Mouse (Mus musculus): Measurements from ENCODE around the gene Cbfa2t3. TPM values are rescaled to one million over a fixed set of nuclear protein-coding genes. Genes with fewer than 3 reads are reported as not detected.

Cbfa2t3 gene
- total RNA-seq, 2 experiments from 2014 or later, result 8.7 to 13.7 TPM

GRCm38 (mm10) chr8:122692152-122692551 lies 6.8 kb downstream of the Cbfa2t3 start:
- no peak for DNase-seq

GRCm38 (mm10) chr8:122691018-122691417 lies 7.9 kb downstream of the Cbfa2t3 start:
- DNase-seq, result peak; percentile 66 to 81

DNA sequence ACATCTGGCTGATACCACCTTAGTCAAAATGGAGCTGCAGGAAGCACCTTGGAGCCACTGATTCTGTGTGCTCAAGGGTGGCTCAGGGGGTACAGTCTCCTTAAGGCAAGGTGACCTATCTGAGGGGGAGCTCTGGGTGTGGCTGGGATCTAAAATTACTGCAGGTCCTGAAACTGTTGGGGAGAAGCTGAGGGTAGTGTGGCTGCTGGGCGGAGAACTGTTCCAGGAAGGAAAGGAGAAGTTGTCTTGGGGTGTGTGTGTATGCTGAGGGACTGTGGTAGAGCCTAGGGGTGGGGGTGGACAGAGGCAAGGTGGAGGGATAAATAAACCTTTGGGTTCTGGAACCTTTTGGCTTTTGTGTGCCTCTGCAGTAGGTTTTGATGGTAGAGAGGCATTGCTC lies 9.6 kb downstream of the Cbfa2t3 start:
- no peak for DNase-seq

GRCm38 (mm10) chr8:122686879-122687278 lies 12.0 kb downstream of the Cbfa2t3 start:
- DNase-seq, result no peak

DNA sequence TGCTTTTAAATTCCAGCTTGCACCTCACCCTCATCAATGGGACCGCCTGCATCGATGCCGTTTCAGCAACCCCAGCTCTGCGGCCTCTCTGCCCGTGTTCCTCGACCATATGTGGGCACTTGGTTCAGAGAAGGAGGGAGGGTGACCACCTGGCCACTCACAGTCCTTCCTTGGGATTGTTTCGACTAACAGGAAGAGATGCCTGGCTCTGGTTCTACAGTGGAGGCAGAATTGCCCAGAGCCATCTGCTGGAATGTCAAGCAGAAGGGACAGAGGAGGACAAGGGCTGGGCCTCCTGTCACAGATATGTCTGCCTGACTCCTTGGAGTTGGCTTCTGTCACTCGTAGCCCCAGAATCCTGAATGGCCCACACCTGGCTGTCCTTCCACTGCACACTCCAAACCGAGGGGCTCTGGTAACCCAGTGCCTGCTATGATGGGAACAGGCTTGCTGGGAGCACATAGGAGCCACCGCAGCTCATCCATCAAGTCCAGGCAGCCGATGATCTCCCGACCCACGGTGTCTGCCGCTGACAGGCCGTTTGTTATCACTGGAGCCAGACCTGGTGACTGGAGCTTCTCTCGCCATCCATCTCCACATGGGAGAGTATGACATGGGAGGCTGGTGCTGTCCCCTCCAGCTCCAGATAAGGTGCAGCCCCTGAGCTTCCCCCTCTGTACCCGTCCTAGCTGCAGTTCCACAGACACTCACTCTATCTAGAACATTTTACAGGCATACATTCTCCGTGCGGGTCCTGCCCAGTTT lies 13.6 kb downstream of the Cbfa2t3 start:
- DNase-seq, result no peak

DNA sequence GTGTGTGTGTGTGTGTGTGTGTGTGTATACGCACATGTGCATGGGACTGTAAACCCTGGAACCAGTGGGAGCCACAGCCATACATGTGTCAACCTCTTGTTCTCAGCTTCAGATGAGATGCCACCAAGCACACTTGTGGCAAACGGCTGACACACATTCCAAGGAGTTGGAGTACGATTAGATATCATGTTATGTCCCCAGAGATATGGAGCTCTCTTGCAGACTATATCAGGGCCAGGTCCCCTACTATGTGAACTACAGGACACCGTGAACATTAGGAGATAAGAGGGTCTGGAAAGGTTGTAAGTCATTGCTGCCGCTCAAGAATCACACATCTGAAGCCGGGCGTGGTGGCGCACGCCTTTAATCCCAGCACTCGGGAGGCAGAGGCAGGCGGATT lies 16.1 kb downstream of the Cbfa2t3 start:
- DNase-seq, result no peak

DNA sequence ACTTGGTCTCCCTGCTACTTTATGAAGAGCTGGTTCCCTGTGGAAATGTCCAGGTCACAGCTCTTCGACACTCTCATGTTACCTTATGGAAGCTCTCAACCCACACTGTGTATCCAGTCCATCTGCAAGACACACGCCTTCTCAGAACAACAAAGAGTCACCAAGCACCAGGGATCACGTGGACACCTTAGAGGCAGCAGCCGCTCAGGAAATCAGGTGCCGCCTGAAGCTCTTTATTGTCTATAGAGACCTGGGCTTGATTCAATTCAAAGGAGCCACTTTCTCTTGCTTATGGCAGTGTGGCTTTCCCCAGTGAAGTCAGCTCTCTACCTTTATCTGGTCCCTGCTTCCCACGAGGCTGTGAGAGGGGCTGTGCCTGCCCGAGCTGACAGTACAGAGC lies 18.7 kb downstream of the Cbfa2t3 start:
- DNase-seq, result no peak

DNA sequence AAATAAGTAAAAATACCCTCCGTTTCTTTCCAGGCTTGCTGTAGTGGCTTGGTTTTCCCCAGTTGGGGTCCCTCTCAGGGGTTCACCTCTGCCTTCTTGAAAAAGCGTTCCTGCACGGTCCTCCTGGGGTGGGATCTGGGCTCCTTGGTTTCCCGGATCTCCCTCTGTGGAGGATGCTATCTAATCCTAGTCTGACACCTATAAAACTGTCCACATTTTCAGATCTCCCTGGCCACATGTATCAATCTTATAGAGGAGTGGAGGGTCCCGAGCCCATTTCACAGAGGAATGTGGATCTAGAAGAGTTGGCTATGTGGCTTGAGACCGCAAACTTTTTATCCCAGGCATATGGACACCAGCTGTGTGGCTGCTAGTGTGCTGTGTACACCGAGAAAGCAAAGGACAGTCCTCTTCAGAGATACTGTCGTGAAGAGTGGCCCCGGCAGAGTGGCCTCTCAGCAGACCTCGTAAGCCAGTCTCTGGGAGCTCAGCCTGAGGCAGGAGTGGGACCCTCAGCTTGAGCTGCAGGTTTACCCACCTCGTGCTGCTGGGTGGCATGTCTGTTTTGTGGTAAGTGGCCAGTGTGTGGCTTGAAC lies 19.5 kb downstream of the Cbfa2t3 start:
- no peak for DNase-seq

GRCm38 (mm10) chr8:122678896-122679210 lies 20.1 kb downstream of the Cbfa2t3 start:
- no peak for DNase-seq

DNA sequence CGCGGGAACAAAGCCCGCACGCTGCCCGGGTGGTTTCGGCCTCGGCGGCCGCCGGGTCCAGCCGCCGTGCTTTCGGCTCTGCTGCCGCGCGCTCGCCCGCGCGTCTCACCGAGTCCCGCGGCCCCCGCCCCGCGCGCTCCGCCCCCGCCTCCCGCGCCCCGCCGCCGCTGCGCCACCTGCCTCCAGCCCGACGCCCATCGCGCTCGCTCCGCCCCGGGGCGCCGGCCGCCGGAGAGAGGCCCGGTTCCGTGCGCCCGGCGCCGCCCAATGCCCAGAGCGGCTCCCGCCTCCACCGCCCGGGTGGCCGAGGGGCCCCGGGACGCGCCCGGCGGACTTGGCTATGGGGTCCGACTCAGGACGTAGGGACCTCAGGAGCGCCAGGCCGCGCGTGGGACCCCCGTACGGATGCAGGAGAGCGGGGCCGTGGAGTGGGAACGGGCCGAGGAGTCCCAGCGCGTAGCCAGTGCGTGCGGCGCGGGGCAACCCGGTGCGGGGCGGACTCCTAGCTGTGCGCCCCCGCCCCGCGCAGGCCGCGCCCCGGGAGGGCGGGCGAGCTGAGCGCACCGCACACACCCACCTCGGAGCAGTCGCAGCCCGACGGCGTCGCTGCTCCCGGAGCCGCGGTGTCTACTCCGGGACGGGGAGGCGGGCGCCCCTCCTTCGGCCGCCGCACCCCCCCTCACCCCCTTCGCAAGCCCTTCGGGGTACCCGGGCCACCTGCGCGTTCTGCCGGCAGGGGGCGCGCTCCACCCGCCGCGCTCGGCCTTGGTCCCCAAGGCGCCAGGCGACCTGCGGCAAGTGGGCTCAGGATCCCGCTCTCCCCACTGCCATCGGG lies 20.6 kb downstream of the Cbfa2t3 start:
- peak; percentile 84 to 90 for DNase-seq

- DNase-seq, result no peak
Observed at GRCm38 (mm10) chr8:122677481-122678021, 21.4 kb downstream of the Cbfa2t3 start.

DNA sequence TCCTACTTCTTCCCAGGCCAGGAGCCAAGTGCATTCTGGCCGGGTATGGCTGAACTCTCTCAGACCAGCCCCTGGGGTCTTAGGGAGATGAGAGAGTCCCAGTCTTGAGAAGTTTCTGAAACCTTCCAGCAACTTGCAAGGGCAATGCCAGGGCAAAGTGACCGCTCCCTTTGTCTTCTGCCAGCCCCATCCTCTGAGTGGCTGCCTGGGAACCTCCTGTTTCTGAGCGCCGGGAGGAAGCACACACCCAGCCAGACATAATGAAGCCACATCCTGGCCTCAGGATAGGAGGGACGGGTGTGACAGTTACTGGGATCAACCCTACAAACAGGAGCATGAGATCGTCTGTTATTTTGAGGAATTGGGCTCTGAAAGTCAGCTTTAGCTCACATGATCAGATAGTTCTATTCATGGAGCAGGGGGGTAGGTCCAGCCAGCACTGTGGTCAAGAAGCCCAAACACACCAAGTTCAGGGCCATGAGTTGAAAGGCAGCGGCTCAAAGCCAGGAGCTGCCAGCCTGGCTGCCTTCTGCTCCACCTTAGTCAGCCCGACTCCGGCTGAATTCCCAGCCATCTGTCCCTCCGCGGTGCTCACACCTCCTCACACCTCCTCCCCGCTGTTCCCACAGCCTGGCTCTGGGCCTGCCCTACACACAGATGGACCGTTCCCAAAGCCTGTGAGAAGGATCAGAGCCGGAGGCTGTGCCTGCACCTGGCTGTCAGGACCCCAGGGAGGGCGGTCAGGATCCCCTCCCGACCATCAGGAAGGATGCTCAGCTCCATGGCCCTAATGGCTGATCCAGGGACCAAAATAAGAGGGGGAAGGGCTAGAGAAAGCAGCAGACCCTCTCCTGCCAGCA lies 22.1 kb downstream of the Cbfa2t3 start:
- peak; percentile 51 to 65 for DNase-seq

GRCm38 (mm10) chr8:122675596-122676420 lies 23.1 kb downstream of the Cbfa2t3 start:
- DNase-seq, result no peak

GRCm38 (mm10) chr8:122674999-122675398 lies 23.9 kb downstream of the Cbfa2t3 start:
- no peak for DNase-seq

GRCm38 (mm10) chr8:122673989-122674388 lies 24.9 kb downstream of the Cbfa2t3 start:
- DNase-seq, result no peak

- DNase-seq, result no peak
Observed at GRCm38 (mm10) chr8:122671894-122672293, 27.0 kb downstream of the Cbfa2t3 start.

DNA sequence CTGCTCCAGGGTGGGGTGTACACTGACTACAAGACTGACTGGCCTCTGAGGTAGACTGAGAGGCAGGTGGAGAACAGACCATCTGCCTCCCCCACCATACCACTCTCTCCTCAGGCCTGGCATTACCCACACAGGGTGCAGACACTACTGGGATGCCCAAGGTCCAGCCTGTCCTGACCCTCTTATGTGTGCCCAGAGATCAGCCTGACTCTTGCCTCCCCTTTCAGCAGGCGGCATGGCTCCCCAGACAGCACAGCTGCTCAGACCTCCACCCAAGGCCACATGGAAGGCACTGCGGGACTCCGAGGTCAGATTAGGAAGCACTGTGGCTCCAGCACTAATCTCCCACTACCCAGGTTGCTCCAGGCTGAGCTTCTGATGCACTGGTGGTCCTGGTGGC lies 28.2 kb downstream of the Cbfa2t3 start:
- DNase-seq, result no peak

GRCm38 (mm10) chr8:122670001-122670400 lies 28.9 kb downstream of the Cbfa2t3 start:
- DNase-seq, result no peak

GRCm38 (mm10) chr8:122669370-122669769 lies 29.5 kb downstream of the Cbfa2t3 start:
- no peak for DNase-seq

DNA sequence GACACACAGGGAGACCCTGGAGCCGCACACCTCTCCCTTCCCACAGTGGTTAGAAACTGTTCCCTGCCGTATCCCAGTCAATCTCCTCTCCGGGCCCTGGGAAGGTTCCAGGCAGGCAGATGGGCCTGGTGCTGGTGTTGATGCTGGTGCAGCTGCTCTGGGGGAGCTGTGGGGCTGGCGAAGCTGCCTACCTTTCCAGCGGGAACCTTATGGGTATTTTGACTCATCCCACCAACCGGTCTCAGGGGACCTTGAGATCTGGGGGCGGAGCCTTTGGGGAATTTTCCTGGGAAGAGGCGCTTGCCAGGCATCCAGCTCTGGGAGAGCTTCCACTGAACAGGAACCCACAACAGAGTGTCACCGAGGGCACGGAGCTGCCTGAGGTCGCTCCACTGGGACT lies 31.1 kb downstream of the Cbfa2t3 start:
- DNase-seq, result peak; percentile 70 to 79

GRCm38 (mm10) chr8:122666827-122667226 lies 32.1 kb downstream of the Cbfa2t3 start:
- no peak for DNase-seq
